Mouse (Mus musculus) spleen, embryonic (tissue): ENCODE measurements around the gene Gm21969.

Experiments
- CTCF ChIA-PET: fragments of 350-600 bp; sonication (Branson Sonifier 250); formaldehyde crosslinking; loops from one replicate; lab custom pipeline; 2022; lab: Charles Lee

The Gm21969 gene

GRCm38 (mm10) chr4:139710467-139711334, 107.7 kb downstream of the Gm21969 start:
- CTCF ChIA-PET = interaction anchor here (0.6 kb wide), 1 partner anchor 35 kb away, joined by 3 read pairs; no protein-coding TSS in a partner anchor
